Mouse (Mus musculus): ENCODE data around the gene Bcor.

- TF ChIP-seq TAL1 (conservative IDR thresholded peaks at IDR 0.05; ENCODE audit: low read depth, low read length) (no peak), POLR2AphosphoS5 (IDR thresholded peaks at IDR 0.05; ENCODE audit: insufficient replicate concordance, low read depth, low read length) (no peak), CTCF (IDR thresholded peaks at IDR 0.05; ENCODE audit: low read depth, low read length) (no peak), GATA1 (IDR thresholded peaks at IDR 0.05; ENCODE audit: borderline replicate concordance, low read length) (no peak), GATA2 (IDR thresholded peaks at IDR 0.05; ENCODE audit: borderline replicate concordance, low read depth, low read length) (no peak)
Observed at GRCm38 (mm10) chrX:12189511-12189910, 29.4 kb upstream of the Bcor start.

Data from G1E (cell line).